Mouse (Mus musculus) CH12.LX (cell line): ENCODE results near the gene Pkn1.

Source experiments
- CHD2 ChIP-seq: IDR thresholded peaks from 2 replicates; pipeline ENCODE4 v1.6.1; 2011; ENCODE audit warnings: low read length, improper control_type of control experiment
- CTCF ChIP-seq, 2 experiments: IDR thresholded peaks in 1 of 2; conservative IDR thresholded peaks in 1 of 2; 2 replicates each; pipeline ENCODE4 v1.5.1; 2011 to 2012; ENCODE audit warnings: low read depth in 2 of 2, low read length in 2 of 2, improper control_type of control experiment in 1 of 2, inconsistent platforms in 1 of 2, mild to moderate bottlenecking in 1 of 2, moderate library complexity in 1 of 2
- GABPA ChIP-seq: IDR thresholded peaks from 2 replicates; pipeline ENCODE4 v1.6.1; 2012; ENCODE audit warnings: low read depth, low read length, improper control_type of control experiment, inconsistent platforms; ENCODE audit not compliant: insufficient replicate concordance
- MAX ChIP-seq: IDR thresholded peaks from 2 replicates; pipeline ENCODE4 v1.6.1; 2011; ENCODE audit warnings: low read length, improper control_type of control experiment
- NELFE ChIP-seq: IDR thresholded peaks from 2 replicates; pipeline ENCODE4 v1.6.1; 2011; ENCODE audit warnings: low read depth, low read length, improper control_type of control experiment
- POLR2A ChIP-seq: IDR thresholded peaks from 2 replicates; pipeline ENCODE4 v1.6.1; 2011; ENCODE audit warnings: low read depth, mild to moderate bottlenecking, improper control_type of control experiment, low read length
- RAD21 ChIP-seq: IDR thresholded peaks from 2 replicates; pipeline ENCODE4 v1.6.1; 2011; ENCODE audit warnings: low read depth, mild to moderate bottlenecking, low read length, improper control_type of control experiment, moderate library complexity
- UBTF ChIP-seq: IDR thresholded peaks from 2 replicates; pipeline ENCODE4 v1.6.1; 2012; ENCODE audit warnings: low read depth, mild to moderate bottlenecking, inconsistent platforms, low read length, improper control_type of control experiment, moderate library complexity
- USF1 ChIP-seq: IDR thresholded peaks from 2 replicates; pipeline ENCODE4 v1.6.1; 2014; ENCODE audit warnings: low read depth, mild to moderate bottlenecking, inconsistent platforms, low read length, improper control_type of control experiment
- ZNF384 ChIP-seq: IDR thresholded peaks from 2 replicates; pipeline ENCODE4 v1.6.1; 2012; ENCODE audit warnings: low read depth, low read length, improper control_type of control experiment, inconsistent platforms

- TF ChIP-seq CHD2 (no peak), UBTF (no peak), NELFE (no peak), MAX (no peak), CTCF (conservative IDR thresholded peaks at IDR 0.05 in 1 of 2, IDR thresholded peaks at IDR 0.05 in 1 of 2; ENCODE audit: low read depth in 2 of 2, low read length in 2 of 2) (no peak), USF1 (no peak), POLR2A (no peak), ZNF384 (no peak), RAD21 (no peak), GABPA (no peak)
Measured at GRCm38 (mm10) chr8:83664096-83664495, 34.9 kb downstream of the Pkn1 start.
